Mouse (Mus musculus): ENCODE measurements around the gene Dennd4c.

GRCm38 (mm10) chr4:86852018-86852417 lies 103.7 kb downstream of the Dennd4c start:
- TF ChIP-seq CTCF (IDR thresholded peaks at IDR 0.05; ENCODE audit: borderline replicate concordance, control insufficient read depth, extremely low read depth, insufficient read depth, low read length, poor library complexity) (no peak), POLR2A (IDR thresholded peaks at IDR 0.05; ENCODE audit: control insufficient read depth, extremely low read depth, insufficient read depth, low read length, poor library complexity) (no peak)
